Mouse (Mus musculus) lung, postnatal 4 days (tissue): Measurements from ENCODE around the gene Catspere2.
"Not testable (repeated sequence)": the region's sequence is repeated elsewhere in the genome, so short reads cannot be mapped to it uniquely, and the experiment has no call there.

Experiments
- DNase-seq, 2 experiments: peaks; one replicate each; pipeline ENCODE4 v3.0.0; 2021

Catspere2 gene

DNA sequence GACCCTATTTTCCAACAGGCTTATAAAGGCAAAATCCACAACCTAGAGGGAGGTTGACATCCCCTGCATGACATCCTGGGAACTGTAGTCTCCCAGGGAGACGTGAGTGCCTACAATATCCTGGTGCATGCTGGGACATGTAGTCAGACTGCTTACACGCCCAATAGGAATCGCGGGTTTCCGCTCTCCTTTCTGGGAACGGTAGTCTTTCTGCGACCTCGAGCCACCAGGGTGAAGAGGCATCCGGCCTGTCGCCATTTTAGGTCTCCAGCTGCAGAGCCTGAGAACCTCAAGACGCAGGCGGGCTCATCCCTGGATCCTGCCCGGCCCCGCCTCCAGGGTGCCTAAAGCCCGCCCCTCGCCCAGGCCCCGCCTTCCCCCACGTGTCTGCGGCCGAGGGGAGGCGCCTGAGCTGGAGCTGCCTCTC, at the start of gene Catspere2:
Gene Catspere2 (plus strand): TSS at position 400 of the 427 bp plus-strand sequence.
- DNase-seq = peak; percentile 99

DNA sequence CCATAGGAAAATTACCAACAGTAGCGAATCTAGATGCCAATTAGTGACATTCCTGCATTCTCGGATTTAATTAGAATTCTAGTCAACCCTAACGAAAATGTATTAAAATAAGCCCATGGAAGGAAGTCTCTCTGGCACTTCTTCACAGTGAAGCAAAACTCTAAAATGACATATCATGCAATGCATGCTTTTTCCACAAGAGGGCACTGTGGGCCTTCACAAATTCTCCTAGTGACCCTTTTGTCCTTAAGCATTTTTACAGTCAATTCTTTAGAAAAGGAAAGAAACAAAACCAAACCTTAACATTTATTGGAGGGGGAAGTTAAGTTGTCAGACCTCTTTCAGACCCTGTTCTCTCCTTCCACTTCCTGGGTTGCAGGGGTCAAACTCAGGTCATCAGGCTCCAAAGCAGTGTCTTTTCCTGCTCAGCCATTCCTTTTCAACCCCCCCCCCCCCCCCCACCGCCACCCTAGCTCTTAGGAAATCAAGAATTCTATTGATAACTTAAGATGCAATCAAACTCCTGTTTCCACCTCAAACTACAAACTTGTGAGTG, 42.7 kb upstream of the Catspere2 start:
- not testable (repeated sequence) for DNase-seq

DNA sequence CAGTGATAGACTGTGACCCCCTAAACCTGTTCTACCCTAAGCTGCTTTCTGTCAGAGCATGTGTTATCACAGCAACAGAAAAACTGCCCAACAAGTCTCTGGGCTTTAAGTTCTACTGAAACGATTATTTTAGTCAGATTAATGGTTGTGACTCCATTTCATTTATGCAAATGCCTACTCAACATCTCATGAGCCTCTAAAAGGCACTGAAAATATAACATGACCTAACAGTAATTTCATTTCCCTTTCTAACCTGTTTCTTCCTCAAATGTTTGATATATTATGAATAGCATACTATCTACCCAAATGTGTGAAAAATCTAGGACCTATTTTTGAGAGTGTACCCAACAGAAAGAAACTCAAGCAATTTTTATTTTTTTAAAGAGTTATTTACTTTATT, 1.9 kb upstream of the Catspere2 start:
- no peak for DNase-seq

DNA sequence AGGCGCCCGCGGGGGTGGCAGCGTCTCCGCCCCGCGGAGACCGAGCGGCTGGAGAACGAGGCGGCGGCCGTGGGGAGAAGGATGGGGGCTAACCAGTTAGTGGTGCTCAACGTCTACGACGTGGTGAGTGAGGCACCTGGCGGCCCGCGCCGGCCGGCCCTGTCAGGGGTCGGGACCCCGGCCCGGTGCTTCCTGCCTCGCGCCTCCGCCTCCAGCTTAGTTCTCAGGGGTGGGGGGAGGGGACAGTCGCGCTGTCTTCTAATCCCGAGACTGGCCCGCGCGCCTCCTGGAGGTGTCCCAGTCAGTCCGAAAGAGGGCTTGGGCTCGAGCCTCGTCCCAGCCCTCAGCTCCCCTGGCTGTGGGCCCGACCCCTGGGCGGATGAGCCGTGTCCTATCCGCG, 359 bp downstream of the Catspere2 start:
- not testable (repeated sequence) for DNase-seq

DNA sequence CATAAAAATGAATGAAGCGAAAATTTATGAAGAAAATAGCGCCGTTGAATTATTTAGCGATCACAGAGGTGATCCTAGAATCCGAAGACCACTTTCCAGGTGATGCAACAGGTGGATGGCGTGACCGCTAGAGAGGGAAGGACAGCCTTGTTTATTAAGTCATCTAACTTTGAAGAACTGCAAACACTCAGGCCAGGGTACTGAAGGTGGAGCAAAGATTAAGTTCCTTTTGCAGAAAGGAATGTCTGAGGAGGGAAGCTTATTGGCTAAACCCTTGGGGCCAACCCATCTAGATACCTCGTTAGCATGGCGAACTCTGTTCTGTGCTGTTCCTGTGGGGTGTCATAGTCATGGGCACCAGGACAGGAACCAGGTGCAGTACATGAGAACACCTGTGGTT, 983 bp downstream of the Catspere2 start:
- DNase-seq = peak; percentile 34 to 46

DNA sequence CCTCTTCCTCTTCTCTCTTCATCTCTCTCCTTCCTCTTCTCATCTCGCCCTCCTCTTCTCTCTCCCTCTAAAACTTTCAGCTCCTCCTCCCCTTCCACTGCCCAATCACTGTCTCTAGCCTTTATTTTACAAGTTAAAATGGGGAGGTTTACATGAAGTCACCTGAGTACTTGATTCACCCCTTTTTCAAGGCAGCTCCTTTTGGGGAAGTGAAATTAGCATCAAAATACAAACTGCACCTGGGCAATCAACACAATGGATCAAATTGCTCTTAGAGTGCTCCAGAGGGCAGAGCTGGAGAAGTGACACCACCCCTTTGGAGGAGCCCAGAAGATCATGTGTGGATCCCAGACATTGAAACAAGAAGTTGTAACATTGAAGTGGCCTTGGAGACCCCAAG, 4.3 kb downstream of the Catspere2 start:
- DNase-seq = not testable (repeated sequence)

DNA sequence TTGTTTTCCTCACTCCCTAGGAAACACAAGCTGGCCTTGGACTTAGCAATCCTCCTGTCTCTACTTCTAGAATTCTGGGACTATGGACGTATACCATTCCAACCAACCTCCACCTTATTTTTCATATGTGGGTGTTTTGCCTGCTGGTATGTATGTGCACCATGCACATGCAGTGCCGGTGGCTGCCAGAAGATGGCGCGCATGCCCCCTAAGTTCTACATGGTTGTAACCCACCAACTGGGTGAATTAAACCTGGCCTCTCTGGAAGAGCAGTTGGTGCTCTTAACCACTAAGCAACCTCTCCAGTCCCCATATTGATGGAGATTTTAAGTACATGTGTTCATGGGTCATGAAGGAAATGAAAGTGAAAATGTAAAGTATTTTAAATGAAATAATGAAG, 89.6 kb downstream of the Catspere2 start:
- not testable (repeated sequence) for DNase-seq

DNA sequence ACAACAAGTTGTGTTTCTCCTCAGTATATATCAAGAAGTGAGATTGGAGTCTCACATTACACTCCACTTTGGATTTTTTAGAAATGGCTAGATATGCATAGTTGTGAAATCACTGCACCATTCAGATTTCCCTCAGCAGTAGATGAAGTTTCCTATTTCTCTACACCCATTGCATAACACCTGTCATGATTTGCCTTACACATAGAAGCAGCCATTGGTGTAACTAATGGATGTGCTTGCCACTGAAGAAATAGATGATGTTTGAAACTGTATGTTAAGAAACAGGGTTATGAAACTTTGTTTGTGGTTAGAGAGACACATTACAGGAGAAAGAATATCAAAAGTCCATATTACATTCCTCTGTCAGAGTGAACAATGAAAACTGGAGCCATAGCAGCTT, 114.6 kb downstream of the Catspere2 start:
- DNase-seq = not testable (repeated sequence)

DNA sequence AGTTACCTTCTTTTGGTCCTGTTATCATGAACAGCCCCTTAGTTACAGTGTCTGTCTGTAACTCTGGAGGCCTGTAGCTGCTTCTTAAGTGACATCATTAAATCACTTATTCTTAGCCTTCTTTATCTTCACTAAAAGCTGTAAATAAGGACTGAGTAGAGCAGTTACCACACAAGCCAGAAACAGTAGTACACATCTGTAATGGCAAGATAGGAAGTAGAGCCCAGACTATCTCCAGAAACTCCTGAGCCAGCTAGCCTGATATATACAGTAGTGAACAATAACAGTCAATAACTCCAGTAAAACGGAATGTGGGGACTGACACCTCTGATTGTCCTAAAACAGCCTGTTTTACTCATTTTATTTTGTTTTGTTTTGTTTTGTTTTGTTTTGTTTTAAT, 125.3 kb downstream of the Catspere2 start:
- DNase-seq = not testable (repeated sequence)

DNA sequence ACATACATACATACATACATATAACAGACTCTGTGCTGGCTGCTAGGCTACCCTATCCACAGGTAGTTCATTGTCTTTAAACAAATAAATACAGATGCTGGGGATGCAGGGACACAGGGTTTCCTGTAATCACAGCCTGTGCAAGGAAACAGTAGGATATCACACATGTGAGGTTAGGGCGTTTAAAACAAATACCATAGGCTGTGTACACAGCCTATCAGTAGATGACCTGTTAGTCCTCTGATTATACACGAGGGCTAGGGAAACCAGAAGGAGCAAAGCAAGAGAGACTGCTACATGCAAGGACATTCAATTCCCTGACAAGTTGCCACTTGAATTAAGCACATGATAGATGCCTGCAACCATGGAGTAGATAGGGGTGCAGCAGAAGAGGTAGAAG, 139.0 kb downstream of the Catspere2 start:
- not testable (repeated sequence) for DNase-seq

DNA sequence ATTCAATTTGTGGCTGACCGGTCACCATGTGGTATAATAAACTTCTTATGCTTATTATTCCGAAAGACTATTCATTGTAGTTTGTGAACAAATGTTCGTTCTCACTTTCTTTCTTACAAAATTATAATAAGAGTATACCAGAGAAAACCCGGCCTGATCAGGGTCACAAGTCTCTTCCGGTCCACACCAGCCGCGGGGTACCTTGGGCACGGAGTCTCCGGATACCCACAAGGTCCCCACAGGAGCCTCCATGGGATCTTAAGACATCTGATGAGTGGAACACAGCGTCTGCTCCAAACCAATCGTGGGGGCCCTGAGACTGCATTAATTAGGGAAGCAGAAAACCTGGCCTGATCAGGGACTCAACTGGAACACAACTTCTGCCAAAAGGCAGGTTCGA, 151.1 kb downstream of the Catspere2 start:
- no peak for DNase-seq

DNA sequence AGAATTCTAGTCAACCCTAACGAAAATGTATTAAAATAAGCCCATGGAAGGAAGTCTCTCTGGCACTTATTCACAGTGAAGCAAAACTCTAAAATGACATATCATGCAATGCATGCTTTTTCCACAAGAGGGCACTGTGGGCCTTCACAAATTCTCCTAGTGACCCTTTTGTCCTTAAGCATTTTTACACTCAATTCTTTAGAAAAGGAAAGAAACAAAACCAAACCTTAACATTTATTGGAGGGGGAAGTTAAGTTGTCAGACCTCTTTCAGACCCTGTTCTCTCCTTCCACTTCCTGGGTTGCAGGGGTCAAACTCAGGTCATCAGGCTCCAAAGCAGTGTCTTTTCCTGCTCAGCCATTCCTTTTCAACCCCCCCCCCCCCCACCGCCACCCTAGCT, 163.3 kb downstream of the Catspere2 start:
- peak in 1 of 2 experiments; percentile 30 for DNase-seq

DNA sequence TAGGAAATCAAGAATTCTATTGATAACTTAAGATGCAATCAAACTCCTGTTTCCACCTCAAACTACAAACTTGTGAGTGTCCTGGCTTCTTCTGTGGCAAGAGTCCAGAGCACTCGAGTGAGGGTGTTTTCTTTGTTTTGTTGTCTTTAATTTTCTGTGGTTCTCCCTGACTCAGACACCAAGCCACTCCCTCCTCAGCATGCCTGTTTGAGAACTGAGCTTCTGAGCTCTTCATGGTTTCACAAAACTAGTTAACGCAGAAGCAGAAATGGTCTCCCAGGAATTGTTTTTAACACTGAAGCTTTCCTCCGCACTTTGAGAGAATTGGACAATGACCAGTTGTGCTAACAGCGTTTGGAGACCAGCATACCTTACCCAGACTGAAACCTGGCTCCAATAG, 163.7 kb downstream of the Catspere2 start:
- DNase-seq = not testable (repeated sequence)

DNA sequence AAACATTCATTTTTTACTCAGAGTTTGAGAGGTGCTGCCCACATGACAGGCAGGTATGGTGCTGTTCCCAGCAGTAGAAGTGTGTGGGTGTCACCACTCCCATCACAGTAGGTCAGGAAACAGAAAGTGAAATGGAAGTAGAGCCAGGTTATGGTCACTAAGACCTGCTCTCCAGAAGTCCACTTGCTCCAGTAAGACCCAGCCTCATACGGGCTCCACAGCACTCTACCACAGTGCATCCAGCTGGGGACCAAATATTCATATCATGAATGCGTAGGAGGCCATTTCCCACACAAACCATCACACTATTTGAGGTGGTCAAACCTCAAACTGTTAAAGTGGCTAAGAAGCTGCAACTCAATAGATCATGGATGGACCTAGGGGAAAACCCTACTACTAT, 199.0 kb downstream of the Catspere2 start:
- no peak for DNase-seq

DNA sequence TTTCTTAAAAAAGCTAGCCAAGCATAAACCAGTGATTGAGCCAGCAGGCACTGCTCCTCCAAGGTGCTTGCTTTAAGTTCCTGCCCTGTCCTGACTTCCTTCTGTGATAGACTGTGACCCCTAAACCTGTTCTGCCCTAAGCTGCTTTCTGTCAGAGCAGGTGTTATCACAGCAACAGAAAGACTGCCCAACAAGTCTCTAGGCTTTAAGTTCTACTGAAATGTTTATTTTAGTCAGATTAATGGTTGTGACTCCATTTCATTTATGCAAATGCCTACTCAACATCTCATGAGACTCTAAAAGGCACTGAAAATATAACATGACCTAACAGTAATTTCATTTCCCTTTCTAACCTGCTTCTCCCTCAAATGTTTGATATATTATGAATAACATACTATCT, 202.4 kb downstream of the Catspere2 start:
- DNase-seq = no peak

DNA sequence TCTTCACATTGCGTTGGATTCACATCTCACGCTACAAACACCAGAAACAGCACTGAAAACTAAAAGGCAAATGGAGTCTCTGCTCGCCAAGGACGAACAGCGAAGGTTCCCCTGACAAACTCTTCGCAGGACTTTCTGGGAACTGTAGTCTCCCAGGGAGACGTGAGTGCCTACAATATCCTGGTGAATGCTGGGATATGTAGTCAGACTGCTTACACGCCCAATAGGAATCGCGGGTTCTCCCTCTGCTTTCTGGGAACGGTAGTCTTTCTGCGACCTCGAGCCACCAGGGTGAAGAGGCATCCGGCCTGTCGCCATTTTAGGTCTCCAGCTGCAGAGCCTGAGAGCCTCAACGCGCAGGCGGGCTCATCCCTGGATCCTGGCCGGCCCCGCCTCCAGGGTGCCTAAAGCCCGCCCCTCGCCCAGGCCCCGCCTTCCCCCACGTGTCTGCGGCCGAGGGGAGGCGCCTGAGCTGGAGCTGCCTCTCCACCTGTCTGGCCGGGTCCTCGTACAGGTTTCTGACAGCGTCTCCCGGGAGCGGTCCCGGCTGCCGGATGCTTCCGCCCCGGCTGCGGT, 204.1 kb downstream of the Catspere2 start, which contains the start of gene Desi2:
Gene Desi2 (plus strand): TSS at position 202 of the 576 bp plus-strand sequence.
- peak; percentile 96 to 99 for DNase-seq

DNA sequence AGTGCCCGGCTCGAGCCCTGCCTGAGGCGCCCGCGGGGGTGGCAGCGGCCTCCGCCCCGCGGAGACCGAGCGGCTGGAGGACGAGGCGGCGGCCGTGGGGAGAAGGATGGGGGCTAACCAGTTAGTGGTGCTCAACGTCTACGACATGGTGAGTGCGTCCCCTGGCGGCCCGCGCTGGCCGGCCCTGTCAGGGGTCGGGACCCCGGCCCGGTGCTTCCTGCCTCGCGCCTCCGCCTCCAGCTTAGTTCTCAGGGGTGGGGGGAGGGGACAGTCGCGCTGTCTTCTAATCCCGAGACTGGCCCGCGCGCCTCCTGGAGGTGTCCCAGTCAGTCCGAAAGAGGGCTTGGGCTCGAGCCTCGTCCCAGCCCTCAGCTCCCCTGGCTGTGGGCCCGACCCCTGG, 204.6 kb downstream of the Catspere2 start:
- not testable (repeated sequence) for DNase-seq

DNA sequence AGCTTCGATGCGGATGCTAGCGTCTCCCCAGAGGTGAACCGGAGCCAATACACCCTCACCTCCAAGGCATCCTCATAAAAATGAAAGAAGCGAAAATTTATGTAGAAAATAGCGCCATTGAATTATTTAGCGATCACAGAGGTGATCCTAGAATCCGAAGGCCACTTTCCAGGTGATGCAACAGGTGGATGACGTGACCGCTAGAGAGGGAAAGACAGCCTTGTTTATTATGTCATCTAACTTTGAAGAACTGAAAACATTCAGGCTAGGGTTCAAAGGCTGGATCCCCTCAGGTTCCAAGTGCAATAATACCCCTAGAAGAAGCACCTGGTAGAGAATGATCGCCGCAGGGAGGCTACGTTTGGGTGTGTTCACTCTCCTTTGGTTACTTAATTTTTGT, 205.2 kb downstream of the Catspere2 start:
- DNase-seq = peak in 1 of 2 experiments; percentile 22

DNA sequence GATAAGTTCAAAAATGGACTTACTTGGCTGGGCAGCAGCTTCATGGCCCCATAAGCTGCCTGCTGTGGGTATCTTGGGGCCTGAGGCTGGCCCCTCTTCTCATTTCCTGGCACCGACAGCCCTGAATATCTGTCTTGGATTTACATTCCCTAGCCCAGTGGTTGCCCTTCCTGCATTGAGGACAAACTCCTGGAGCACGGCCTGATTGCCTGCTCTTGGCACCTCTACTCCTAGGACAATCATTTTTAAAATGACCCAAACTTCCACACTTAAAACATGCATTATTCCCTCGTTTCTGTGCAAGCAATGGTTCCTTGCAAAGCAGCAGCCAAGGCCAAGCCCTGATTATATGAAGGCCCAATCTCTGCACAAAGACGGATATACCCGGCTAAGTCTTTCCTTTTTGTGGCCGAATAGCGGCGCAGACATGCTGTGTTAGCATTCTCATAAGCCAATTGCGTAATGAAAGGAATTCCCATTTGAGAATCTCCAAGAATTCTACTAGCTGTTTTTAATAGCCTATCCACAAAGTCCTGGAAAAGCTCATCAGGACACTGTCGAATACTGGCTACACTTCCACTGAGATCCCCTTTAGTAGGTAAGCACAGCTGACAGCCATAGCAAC, 222.6 kb downstream of the Catspere2 start:
- DNase-seq = peak in 1 of 2 experiments; percentile 42

DNA sequence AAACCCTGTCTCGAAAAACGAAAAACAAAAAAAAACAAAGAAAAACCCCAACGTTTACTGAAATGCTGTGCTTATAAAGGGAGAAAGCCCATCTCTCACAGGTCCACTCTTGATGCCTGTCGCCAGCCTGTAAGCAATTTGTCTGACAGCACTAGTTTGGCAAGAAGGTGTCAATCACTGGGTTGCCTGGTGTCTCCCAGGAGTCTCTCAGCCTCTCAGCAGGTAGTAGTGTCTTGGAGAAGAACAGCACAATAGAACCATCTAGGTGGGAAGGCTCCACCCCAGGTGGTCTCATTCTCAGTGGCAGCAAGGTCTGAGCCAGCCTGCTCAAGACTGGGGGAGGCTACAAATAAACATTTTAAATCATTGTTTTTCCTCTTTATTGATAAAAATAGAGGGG, 224.6 kb downstream of the Catspere2 start:
- not testable (repeated sequence) for DNase-seq

DNA sequence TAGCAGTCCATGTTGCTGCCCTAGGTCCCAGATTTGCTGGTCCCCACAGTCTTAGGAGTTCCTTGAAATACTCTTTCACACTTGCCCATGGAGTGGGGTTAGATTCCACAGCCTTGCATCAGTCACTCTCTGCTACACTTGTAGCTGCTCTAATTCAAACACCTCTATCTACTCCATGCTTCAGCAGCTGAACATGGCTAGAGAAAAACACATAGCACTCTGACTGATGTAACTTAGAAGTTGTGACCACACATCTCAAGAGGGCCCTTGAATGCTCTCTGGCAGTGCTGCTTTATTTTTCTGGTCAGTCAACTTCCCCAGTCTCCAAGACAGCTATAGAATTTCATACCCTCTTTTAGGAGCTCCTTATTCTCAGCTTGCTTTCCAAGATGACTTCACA, 226.7 kb downstream of the Catspere2 start:
- DNase-seq = peak; percentile 44 to 46

DNA sequence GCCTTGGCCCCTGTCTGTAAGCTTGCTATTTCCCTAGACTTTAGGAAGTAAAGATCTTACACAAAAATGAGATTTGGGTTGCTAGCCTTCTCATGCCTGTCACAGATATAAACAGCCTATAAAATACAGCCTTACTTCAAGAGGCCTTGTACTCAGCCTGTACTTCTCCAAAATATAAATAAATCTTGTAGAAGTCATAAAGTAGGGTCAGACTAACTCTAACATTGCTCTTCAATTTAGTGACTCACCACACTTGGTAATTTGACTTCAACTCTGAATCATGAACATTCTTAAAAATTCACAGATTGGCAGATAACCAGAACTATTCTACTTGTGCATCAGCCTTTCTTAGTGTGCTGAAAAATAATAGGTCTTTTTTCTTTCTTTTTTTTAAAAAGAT, 233.9 kb downstream of the Catspere2 start:
- no peak for DNase-seq

DNA sequence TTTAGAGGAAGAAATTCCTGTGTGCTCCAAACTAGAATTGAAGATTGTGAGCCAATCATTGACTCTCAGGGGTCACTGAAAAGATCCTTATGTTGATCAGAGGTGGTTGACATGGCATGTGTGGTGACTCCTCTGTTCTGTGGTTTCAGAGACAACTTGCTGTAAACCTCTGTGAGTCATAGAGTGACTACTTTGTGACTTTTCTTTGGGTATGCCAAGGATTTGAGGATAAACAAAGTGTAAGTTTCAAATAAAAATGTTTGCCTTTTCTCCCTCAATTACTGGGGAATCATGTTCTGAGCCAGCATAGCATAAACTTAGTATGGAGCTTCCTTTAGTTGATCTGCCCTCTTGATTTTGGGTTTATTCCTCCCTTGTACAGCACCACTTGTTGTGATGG, 235.1 kb downstream of the Catspere2 start:
- no peak for DNase-seq
